Mouse (Mus musculus) c-Kit-positive CD71-positive TER-119-positive erythroid progenitor cells, embryonic 14.5 days (primary cell): ENCODE data around the gene Kif17.

Experiments
- DNase-seq: peaks from one replicate; pipeline ENCODE4 v3.0.0-alpha.2; 2013; ENCODE audit warnings: low spot score

Gene Kif17

DNA sequence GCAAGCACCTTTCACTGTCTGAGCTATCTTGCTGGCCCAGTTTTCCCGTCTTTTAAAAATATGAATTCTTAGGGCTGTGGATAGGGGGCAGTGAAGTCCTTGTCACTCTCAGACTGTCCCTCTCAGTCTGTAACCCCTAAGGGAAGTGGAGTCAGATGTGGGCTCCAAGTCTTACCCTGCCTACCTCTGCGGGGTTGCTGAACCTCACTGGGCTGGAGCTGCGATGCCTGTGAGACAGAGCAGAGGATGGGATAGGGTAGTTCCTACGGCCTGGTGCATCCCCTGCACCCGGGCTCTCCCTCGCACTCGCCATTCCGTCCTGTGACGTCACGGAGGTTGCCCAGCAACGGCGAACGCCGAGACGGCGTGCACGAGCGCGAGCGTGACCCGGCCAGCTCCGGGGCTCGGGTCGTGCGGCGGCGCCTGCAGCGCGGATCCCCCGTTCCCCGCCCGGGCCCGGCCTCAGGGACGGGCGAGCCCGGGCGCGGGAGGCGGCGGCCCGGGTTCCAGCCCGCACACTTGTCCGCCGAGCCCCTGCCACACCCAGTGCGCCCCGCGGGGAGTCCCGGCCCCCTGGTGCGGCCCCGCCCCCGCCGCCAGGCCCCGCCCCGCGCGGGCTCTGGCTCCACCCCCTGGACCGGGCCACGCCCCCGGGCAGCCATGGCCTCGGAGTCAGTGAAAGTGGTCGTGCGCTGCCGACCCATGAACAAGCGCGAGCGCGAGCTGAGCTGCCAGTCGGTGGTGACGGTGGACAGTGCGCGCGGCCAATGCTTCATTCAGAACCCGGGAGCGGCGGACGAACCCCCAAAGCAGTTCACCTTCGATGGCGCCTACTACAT lies 11.8 kb downstream of the Kif17 start:
- peak; percentile 53 for DNase-seq

DNA sequence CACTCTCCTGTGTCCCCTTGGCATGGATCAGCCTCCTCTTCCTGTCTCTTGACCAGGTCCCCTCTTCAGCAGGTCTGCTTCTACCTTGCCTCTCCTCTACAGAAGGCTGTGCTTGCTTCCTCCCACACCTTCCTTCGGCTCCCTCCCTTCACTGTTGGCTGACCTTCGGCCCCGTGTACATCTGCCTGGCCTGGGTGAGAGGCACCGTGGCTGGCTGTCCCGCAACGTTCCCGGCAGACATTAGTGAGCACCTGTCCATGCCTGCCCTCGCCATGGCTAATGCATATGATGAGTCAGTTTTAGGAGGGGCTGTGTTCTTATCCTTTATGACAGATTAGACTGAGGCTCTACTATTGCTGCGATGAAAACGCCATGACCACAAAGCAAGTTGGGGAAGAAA lies 17.6 kb downstream of the Kif17 start:
- DNase-seq = no peak

DNA sequence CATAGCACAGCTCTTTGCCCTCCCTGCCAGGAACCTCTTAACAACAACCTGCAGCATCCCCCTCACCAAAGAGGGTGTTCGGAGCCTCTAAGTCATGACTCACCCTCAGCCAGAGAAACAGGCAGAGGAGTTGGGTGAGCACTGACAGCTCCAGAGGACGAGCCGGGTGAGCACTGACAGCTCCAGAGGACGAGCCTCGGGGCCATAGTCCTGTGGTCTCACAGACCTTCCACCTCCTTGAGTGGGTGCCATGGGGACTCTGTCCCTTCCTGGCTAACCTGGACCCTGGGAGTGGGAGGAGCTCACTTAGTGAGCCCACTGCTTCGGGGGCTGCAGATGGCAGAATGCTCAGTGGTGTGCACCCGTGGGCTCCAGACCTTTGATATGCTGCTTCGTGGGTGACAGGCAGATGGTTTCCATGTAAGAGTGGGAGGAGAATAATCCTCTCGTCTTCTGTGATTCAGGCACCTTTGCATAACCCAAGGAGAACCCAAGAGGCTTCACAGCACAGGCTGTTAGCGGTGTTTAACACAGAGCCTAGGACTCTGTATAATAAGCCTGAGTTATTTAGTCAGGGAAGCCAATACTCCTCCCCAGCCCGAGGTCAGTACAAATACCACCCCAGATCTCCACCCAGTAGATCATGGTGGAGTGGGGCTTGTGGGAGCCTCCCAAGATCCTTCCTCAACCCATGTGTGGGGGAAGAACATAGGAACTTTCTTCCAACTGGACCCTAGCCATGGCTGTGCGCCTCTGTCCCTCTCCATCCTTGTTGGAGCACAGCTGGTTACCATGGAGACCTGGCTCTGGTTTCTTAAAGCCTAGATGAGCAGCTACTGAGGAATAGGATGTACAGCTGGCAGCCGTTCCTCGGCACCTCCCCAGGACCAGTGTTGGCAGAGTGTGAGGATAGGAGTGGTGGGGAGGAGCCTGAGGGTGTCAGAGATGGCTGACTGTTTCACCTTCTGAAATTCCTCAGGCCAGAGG lies 22.1 kb downstream of the Kif17 start:
- DNase-seq = no peak

DNA sequence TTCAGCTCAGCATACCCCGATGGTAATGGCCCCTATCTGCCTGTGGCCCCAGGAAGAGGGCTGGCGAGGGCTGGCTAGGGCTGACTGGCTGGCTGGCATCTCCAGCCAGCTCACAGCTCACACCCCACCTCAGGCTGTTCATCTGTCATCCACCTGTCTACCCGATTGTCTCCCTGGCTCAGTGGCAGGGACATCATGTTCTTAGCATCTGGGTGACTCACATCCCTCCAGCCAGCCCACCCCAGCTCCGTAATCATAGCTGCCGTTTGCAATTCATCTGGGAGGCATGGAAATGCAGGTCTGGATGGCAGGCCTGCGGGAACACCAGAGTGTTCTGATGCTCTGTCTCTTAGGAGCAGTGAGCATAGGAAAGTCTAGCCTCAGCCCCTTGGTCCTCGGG lies 28.1 kb downstream of the Kif17 start:
- DNase-seq = no peak

DNA sequence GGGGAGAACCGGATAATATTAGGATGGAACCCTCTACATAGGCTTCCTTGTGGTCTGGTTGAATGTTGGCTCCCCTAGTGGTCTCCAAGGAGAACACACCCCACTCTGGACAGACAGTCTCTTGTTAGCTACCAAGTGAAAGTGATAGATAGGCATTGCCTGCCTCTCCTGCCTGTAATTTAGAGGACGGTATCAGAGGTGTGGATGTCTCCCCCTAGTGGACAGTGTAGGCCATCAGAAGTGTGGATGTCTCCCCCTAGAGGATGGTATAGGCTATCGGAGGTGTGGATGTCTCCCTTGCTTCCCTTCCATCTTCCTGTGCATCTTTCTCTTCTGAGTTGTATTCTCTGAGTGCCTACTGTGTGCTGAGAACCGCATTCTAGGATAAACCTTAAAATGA lies 32.6 kb downstream of the Kif17 start:
- DNase-seq = peak; percentile 85

DNA sequence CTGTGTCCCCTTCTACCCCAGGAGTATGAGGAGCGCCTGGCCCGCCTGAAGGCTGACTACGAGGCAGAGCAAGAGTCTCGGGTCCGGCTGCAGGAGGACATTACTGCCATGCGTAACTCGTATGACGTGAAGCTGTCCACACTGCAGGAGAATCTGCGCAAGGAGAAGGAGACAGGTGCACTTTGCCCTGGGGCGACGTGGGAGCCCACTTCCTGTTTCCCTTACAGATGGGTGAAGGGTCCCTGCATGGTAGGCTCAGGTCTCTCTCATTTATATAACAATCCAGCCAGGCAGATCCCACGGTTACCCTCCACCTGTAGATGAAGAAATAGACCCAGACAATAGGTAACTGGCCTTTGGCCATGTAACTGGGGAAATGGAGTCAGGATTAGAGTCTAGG lies 36.2 kb downstream of the Kif17 start:
- no peak for DNase-seq

DNA sequence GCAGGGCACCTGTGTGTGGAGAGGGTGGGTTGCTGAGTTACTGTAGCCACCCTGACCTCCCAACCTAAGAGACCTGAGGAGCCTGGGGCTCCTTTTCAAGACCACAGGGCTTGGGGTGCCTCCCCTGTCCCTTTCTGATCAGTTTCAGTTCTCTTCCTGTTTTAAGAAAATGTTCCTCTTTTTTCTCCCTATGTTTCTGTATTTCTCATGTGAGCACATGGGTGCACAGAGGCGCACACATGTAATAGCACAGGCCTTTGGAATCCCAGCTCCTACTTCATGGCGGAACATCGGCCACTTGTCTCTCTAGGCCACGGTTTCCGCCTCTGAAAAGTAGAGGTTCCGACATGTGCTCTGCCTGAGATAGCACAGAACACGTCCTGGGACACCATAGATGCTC lies 38.5 kb downstream of the Kif17 start:
- no peak for DNase-seq

DNA sequence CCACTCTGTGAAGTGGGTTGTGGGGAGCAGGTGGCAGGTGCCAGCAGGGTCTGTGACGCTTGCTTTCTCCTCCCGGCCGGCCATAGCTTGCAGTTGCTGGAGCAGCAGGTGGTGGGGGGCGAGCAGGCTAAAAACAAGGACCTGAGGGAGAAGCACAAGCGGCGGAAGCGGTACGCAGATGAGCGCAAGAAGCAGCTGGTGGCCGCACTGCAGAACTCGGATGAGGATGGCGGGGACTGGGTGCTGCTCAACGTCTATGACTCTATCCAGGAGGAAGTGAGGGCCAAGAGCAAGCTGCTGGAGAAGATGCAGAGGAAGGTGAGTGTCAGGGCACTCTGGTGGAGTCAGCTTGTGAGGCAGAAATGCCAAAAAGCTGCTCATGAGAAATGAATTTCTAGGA lies 41.8 kb downstream of the Kif17 start:
- no peak for DNase-seq

DNA sequence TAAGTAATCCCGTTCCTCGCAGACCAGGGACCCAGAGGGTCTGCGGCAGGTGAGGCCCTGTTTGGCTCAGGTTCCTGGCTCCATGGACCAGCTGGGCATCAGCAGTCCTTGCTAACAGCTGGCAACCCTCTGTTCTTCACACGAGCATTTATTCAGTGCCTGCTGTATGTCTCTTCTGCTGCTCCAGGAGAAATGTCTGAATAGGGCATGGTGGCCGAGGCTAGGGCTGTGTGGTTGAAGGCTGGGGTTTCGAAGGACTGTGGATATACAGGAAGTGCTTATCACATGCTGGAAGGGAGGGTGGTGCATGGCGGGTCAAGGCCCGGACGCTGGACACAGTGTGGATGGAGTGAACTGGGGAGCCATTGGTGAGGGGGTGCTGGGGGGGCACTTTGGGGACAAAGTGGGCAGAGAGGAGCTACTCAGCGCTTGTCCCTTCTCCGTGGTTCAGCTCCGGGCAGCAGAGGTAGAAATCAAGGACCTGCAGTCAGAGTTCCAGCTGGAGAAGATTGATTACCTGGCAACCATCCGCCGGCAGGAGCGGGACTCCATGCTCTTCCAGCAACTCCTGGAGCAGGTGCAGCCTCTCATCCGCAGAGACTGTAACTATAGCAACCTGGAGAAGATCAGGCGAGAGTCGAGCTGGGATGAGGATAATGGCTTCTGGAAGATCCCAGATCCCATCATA lies 43.2 kb downstream of the Kif17 start:
- no peak for DNase-seq

DNA sequence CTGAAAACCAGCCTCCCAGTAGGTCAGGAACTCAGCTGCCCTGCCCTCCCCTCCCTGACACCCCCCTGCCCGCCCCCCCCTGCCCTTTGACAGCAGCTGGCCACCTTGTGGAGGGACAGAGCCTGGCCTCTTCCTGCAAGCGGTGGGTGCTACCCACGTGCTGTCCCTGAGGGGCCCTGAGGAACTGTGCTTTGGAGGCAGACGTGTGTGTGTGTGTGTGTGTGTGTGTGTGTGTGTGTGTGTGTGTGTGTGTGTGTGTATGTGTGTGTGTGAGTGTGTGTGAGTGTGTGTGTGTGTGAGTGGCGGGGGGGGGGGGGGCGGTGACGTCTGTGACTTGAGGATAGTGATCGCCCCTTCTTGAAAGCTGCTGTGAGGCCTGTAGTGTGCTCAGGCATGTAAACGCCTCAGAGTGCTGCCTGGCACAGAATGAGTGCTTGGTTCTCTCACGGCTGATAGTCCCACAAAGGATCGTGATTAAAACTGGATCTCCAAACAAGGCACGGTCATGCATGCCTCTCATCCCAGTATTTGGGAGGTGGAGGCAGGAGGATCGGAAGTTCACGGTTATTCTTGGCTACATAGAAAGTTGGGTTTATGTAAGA lies 43.8 kb downstream of the Kif17 start:
- no peak for DNase-seq

DNA sequence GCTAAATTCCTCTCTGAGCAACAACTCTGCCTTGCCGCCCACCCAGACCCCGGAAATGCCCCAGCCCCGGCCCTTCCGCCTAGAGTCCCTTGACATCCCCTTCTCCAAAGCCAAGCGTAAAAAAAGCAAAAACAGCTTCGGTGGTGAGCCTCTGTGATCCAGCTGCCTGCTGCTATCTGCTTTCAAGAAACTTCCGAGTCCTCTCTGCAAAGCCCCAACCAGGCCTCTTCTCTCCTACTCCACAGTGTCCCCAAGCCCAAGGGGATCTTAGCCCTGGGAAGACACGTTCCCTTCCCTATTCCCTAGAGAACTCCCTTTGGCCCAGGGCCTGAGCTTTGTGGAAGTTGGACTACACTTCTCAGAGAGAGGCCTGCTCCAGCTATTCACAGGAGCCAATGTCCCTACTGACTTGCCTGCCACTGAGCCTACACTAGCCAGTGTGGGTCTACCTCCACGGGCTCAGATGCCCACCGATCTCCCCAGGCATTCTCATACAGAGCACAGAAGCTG lies 51.1 kb downstream of the Kif17 start:
- no peak for DNase-seq

DNA sequence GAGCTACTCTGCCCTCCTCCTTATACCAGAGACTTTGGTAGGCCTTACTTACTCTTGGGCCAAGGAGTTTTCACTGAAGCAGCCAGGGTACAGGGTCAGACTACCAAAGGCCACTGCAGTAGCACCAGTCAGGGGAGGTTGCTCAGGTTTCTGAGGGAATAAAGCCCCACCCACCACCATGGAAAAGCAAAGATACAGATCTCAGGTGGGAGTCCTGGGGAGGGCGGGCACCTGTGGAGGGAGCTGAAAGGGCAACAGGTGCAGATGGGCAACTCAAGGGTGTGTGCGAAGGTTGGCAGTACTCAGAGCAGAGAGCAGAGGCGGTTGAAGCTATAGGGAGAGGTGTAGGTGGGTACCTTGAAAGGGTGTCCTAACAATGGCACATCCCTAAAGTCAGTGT lies 52.8 kb downstream of the Kif17 start:
- DNase-seq = no peak

DNA sequence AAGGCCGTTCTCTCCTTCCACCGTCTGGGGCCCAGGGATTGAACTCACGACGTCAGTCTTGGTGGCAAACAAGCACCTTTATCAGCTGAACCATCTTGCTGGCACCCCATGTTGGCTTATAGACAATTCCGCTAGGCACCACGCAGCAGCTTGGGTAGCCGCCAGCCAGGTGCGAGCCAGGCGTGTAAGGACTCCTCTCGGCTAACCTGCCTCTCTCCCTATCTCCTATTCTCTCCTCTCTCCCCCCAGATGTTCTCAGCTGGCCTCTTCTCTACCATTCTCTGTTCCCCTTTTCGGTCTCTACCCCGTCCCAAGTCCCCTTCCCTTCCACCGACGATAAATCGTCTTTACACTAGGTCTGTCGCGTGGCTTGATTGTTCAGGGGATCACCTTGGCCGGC lies 53.5 kb downstream of the Kif17 start:
- DNase-seq = peak; percentile 45

DNA sequence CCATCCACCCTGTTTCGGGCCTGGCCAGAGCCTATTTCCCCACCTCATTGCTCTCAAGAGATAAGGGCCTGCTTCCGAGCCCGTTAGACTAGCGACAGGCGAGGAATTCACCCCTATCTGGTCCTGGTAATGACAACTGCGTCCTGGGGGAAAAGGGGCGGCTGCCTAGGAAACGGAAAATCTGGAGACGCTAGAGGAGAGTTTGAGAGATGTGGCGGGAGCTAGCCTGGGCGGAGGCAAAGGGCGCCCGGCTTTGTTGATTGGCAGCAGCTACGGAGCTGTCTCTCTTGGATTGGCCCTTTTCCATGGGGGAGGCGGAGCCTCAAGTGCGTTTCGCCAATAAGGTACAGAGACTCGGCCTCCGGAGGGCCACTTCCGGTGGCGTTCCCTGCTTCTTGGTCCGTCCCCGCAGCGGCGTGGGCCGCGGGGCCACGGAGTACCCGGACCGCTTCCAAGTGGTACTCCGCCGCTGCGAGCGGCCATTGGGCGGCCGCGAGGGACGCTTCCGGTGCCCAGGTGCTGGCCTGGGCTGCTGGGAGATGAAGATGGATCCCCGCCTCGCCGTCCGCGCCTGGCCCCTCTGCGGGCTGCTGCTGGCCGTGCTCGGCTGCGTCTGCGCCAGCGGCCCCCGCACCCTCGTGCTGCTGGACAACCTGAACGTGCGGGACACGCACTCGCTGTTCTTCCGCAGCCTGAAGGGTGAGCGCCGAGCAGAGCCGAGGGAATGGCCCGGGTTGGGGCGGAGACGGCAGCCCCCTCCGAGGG lies 54.3 kb downstream of the Kif17 start, which contains the start of gene Ddost:
TSS of gene Ddost (plus strand) at position 391 of the 765 bp plus-strand sequence.
- peak; percentile 99 for DNase-seq

DNA sequence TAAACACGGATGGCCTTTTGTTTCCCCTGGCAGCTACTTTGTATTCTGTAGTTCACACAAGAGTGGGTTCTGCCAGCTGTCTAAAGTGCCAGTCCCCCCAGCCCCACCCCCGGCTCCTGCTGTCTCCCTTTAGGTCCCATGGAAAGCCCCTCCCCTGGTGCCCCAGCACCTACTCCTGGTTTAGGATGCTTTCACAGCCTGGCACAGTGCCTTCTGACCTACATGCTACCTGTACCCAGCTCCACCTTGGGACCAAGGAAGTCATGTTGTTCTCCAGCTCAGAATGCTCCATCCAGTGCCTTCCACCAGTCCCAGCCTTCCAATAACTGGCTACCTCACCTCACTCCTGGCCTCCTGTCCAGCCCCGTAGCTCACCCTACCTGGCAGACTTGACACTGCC lies 56.8 kb downstream of the Kif17 start:
- no peak for DNase-seq

DNA sequence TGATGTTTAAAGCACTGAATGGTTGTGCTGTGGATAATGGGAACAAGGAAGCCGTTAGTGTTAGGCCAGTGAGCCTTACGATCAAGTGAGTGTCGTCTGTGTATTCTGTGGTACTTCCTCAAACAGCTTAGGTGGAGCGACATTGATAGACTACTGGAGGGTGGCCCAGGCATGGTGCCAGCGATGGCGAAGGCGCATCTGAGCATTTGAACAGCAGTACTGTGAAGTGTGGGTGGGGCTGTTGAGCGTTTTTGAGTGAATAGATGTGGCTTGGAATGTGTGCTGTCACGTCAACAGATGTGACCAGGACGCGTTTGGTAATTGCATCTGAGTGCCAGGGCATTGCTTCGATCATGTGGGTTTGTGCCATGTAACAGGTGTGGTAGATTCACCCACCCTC lies 57.5 kb downstream of the Kif17 start:
- DNase-seq = no peak

DNA sequence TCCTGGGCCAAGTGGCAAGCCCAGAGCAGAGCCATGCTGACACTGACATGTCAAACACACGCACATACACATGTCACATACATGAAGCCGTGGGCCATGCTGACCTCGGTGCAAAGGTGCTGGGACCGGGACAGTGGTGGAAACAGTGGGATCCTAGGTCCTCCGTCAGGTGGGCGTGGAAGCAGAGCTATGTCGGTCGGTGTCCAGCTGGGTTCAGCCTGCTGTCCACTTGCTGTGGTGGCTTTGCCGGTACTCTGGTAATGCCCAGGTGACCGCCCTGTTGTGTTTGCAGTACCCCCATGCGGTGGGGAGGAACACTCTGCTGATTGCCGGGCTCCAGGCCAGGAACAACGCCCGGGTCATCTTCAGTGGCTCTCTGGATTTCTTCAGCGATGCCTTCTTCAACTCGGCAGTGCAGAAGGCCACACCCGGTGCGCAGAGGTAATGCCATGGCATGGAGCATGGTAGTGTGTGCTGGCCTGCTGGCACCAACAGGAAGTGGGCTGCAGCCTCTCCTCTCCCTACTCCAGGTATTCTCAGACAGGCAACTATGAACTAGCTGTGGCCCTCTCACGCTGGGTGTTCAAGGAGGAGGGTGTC lies 60.2 kb downstream of the Kif17 start:
- no peak for DNase-seq

DNA sequence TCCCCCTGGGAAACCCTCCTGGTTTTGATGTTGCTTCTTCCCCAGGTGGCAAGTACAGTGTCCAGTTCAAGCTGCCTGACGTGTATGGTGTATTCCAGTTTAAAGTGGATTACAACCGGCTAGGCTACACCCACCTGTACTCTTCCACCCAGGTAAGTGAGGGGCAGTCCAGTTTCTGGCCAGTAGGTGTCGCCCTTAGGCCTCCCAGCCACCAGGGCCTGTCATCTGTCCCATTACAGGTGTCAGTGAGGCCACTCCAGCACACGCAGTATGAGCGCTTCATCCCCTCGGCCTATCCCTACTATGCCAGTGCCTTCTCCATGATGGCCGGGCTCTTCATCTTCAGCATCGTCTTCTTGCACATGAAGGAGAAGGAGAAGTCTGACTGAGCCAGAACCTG lies 61.4 kb downstream of the Kif17 start:
- DNase-seq = no peak

DNA sequence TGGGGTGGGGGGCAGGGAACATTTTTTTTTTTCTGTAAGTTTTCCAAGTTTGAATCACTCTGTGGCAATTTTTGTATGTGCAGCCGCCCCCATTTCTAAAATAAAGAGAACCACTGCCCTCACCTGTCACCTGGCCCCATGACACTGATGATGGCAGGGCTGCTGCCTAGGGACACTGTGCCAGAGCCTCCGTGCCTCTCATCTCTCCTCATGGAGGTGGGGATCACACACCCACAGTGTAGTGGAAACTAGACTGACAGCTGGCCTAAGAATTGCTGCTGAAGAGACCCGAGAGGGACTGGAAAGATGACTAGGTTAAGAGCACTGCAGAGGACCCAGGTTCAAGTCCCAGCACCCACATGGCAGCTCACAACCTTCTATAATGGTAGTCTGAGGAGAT lies 61.9 kb downstream of the Kif17 start:
- no peak for DNase-seq

DNA sequence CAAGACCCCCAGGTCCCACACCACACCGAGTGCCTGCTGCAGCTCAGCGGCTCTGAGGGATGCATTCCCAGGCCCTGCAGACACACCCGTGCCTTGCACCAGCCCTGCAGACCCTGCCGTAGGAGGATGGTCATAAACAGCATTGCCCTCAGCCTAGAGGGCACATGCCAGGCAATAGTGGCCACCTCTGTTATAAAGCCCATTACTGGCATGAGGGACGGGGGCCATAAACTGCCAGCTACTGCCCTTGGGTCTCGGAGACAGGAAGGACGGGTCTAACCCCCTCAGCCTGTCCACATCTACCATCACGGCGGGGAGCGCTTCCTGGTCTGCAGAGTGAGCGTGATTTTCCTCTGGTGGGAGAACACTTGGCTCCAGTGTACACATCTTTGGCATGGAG lies 62.8 kb downstream of the Kif17 start:
- no peak for DNase-seq

DNA sequence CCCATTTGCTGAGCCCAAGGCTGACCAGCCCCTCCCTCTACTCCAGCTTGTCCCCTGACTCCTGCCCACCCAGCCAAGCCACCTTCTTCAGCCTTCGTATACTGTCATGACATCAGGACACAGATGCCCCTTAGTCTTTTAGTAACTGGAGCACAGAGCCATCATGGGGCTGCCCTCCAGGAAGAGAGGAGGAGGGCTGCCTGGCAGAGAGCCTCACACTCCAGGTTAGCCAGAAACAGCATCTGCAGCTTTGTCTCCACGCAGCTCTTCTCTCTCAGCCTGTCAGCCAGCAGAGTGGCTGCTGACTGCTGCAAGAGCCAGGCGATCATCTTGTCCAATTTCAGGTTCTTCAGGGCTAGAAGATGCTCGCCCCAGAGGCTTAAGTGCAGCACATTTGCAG lies 63.6 kb downstream of the Kif17 start:
- no peak for DNase-seq
